Mouse (Mus musculus): Measurements from ENCODE around the gene Rel. TPM values are rescaled to one million over a fixed set of nuclear protein-coding genes. Genes with fewer than 3 reads are reported as not detected.
"Not testable (repeated sequence)": the region's sequence is repeated elsewhere in the genome, so short reads cannot be mapped to it uniquely, and the experiment has no call there.

Rel gene
- polyA plus RNA-seq, 1 experiment from 2014 or later = 0.33 TPM

GRCm38 (mm10) chr11:23771507-23772097, 832 bp upstream of the Rel start:
- H3K27me3 ChIP-seq = peaks cover 31% of the 10 kb centered on the region
- H3K36me3 ChIP-seq = no peaks in the 10 kb centered on the region
- H3K4me1 ChIP-seq (replicated peaks) = peaks cover 14% of the 10 kb centered on the region
- no peaks in the 10 kb centered on the region for H3K9me3 ChIP-seq (replicated peaks)
- 8% methylated on average over 21 of the region's 21 CpGs for WGBS (ENCODE audit: insufficient replicate concordance)
- peak overlapping the region; percentile 75 for H3K4me3 ChIP-seq (replicated peaks)
- peak overlapping the region; percentile 89 for H3K4me2 ChIP-seq
- ATAC-seq (ENCODE audit: low read depth) (0 out of 2 replicates have a peak, but pooled peaks have one; percentile 11), DNase-seq (no peak)
- H3K27ac ChIP-seq = peak overlapping the region; percentile 75
- peak overlapping the region; percentile 74 for H3K9ac ChIP-seq

GRCm38 (mm10) chr11:23770510-23770759, 335 bp downstream of the Rel start:
- Histone ChIP-seq H3K9me3 (replicated peaks) (no peaks in the 10 kb centered on the region), H3K27me3 (peaks cover 31% of the 10 kb centered on the region), H3K4me3 (replicated peaks) (peak overlapping the region; percentile 75), H3K4me2 (peak overlapping the region; percentile 89), H3K4me1 (replicated peaks) (peaks cover 14% of the 10 kb centered on the region), H3K27ac (peak overlapping the region; percentile 75), H3K9ac (peak overlapping the region; percentile 74), H3K36me3 (no peaks in the 10 kb centered on the region)
- under 1% methylated on average over 24 of the region's 24 CpGs for WGBS (ENCODE audit: insufficient replicate concordance)
- ATAC-seq (ENCODE audit: low read depth) = no peak
- no peak for DNase-seq

- ATAC-seq (ENCODE audit: low read depth) = no peak
- Histone ChIP-seq H3K27ac (peak overlapping the region; percentile 75), H3K9me3 (replicated peaks) (no peaks in the 10 kb centered on the region), H3K9ac (peak overlapping the region; percentile 74), H3K27me3 (peaks cover 31% of the 10 kb centered on the region), H3K4me2 (peak overlapping the region; percentile 89), H3K4me3 (replicated peaks) (peak overlapping the region; percentile 75), H3K36me3 (no peaks in the 10 kb centered on the region), H3K4me1 (replicated peaks) (peaks cover 14% of the 10 kb centered on the region)
- WGBS (ENCODE audit: insufficient replicate concordance) = under 1% methylated on average over 25 of the region's 25 CpGs
- DNase-seq = peak; percentile 1
Observed at GRCm38 (mm10) chr11:23769686-23770509, 872 bp downstream of the Rel start.

- no peak overlapping the region for H3K9ac ChIP-seq
- no peaks in the 10 kb centered on the region for H3K36me3 ChIP-seq
- no peak overlapping the region for H3K4me2 ChIP-seq
- H3K9me3 ChIP-seq (replicated peaks) = no peaks in the 10 kb centered on the region
- H3K4me1 ChIP-seq (replicated peaks) = peaks cover 14% of the 10 kb centered on the region
- ATAC-seq (ENCODE audit: low read depth) = no peak
- no peak for DNase-seq
- H3K27ac ChIP-seq = no peak overlapping the region
- H3K4me3 ChIP-seq (replicated peaks) = no peak overlapping the region
- H3K27me3 ChIP-seq = peaks cover 31% of the 10 kb centered on the region
Observed at GRCm38 (mm10) chr11:23769033-23769432, 1.7 kb downstream of the Rel start.

GRCm38 (mm10) chr11:23767928-23768327, 2.8 kb downstream of the Rel start:
- 20% methylated on average over 1 of the region's 1 CpGs for whole genome bisulfite sequencing (ENCODE audit: insufficient replicate concordance)
- no peak overlapping the region for H3K4me3 ChIP-seq (replicated peaks)

GRCm38 (mm10) chr11:23767369-23767768, 3.4 kb downstream of the Rel start:
- not testable (repeated sequence) for H3K4me3 ChIP-seq (replicated peaks); H3K9me3 ChIP-seq (replicated peaks); H3K9ac ChIP-seq; DNase-seq; H3K36me3 ChIP-seq; ATAC-seq (ENCODE audit: low read depth); H3K4me2 ChIP-seq; H3K27ac ChIP-seq
- 67% methylated on average over 5 of the region's 5 CpGs for WGBS (ENCODE audit: insufficient replicate concordance)
- Histone ChIP-seq H3K27me3 (peaks cover 27% of the 10 kb centered on the region), H3K4me1 (replicated peaks) (peaks cover 14% of the 10 kb centered on the region)

More at GRCm38 (mm10) chr11:23767928-23768327, 2.8 kb downstream of the Rel start:
- H3K9me3 ChIP-seq (replicated peaks) = no peaks in the 10 kb centered on the region
- peaks cover 14% of the 10 kb centered on the region for H3K4me1 ChIP-seq (replicated peaks)
- H3K9ac ChIP-seq = no peak overlapping the region
- ATAC-seq (ENCODE audit: low read depth) = no peak
- H3K27ac ChIP-seq = no peak overlapping the region
- peaks cover 31% of the 10 kb centered on the region for H3K27me3 ChIP-seq
- no peaks in the 10 kb centered on the region for H3K36me3 ChIP-seq
- no peak overlapping the region for H3K4me2 ChIP-seq
- no peak for DNase-seq

GRCm38 (mm10) chr11:23762635-23763034, 8.1 kb downstream of the Rel start:
- Histone ChIP-seq H3K9ac (no peak overlapping the region), H3K27me3 (no peaks in the 10 kb centered on the region), H3K4me2 (no peak overlapping the region), H3K9me3 (replicated peaks) (no peaks in the 10 kb centered on the region), H3K4me3 (replicated peaks) (no peak overlapping the region), H3K36me3 (no peaks in the 10 kb centered on the region), H3K4me1 (replicated peaks) (no peaks in the 10 kb centered on the region), H3K27ac (no peak overlapping the region)
- DNase-seq (no peak), ATAC-seq (ENCODE audit: low read depth) (no peak)
- WGBS (ENCODE audit: insufficient replicate concordance) = 70% methylated on average over 2 of the region's 2 CpGs

- Histone ChIP-seq H3K36me3 (no peaks in the 10 kb centered on the region), H3K9ac (no peak overlapping the region), H3K4me1 (replicated peaks) (no peaks in the 10 kb centered on the region), H3K27ac (no peak overlapping the region), H3K27me3 (no peaks in the 10 kb centered on the region), H3K4me2 (no peak overlapping the region), H3K9me3 (replicated peaks) (no peaks in the 10 kb centered on the region), H3K4me3 (replicated peaks) (no peak overlapping the region)
- 58% methylated on average over 2 of the region's 2 CpGs for WGBS (ENCODE audit: insufficient replicate concordance)
- ATAC-seq (ENCODE audit: low read depth) (no peak), DNase-seq (no peak)
Observed at GRCm38 (mm10) chr11:23758218-23758617, 12.6 kb downstream of the Rel start.

- H3K4me3 ChIP-seq (replicated peaks) = no peak overlapping the region
- ATAC-seq (ENCODE audit: low read depth) = no peak
- H3K4me2 ChIP-seq = no peak overlapping the region
Observed at GRCm38 (mm10) chr11:23754329-23754728, 16.4 kb downstream of the Rel start.

GRCm38 (mm10) chr11:23753136-23753710, 17.5 kb downstream of the Rel start:
- Histone ChIP-seq H3K27ac (no peak overlapping the region), H3K9ac (no peak overlapping the region), H3K4me1 (replicated peaks) (no peaks in the 10 kb centered on the region), H3K27me3 (no peaks in the 10 kb centered on the region), H3K4me3 (replicated peaks) (no peak overlapping the region), H3K4me2 (no peak overlapping the region), H3K9me3 (replicated peaks) (no peaks in the 10 kb centered on the region), H3K36me3 (no peaks in the 10 kb centered on the region)
- no peak for ATAC-seq (ENCODE audit: low read depth)
- no peak for DNase-seq
- WGBS (ENCODE audit: insufficient replicate concordance) = 71% methylated on average over 1 of the region's 1 CpGs

More at GRCm38 (mm10) chr11:23754329-23754728, 16.4 kb downstream of the Rel start:
- DNase-seq = no peak
- Histone ChIP-seq H3K9me3 (replicated peaks) (no peaks in the 10 kb centered on the region), H3K9ac (no peak overlapping the region), H3K27ac (no peak overlapping the region), H3K27me3 (no peaks in the 10 kb centered on the region), H3K36me3 (no peaks in the 10 kb centered on the region), H3K4me1 (replicated peaks) (no peaks in the 10 kb centered on the region)

- H3K27me3 ChIP-seq = no peaks in the 10 kb centered on the region
- H3K36me3 ChIP-seq = no peaks in the 10 kb centered on the region
- no peaks in the 10 kb centered on the region; the same call in 1 of the 2 replicates for H3K4me1 ChIP-seq (replicated peaks)
- H3K9me3 ChIP-seq (replicated peaks) = no peaks in the 10 kb centered on the region
- no peak overlapping the region for H3K4me2 ChIP-seq
- 78% methylated on average over 4 of the region's 4 CpGs for WGBS (ENCODE audit: insufficient replicate concordance)
- DNase-seq = no peak
- no peak overlapping the region for H3K4me3 ChIP-seq (replicated peaks)
- H3K9ac ChIP-seq = no peak overlapping the region
- H3K27ac ChIP-seq = no peak overlapping the region
- ATAC-seq (ENCODE audit: low read depth) = no peak
Observed at GRCm38 (mm10) chr11:23746102-23746501, 24.7 kb downstream of the Rel start.

All from liver, embryonic 13.5 days (tissue).